Mouse (Mus musculus) spleen, adult 2 months (tissue): ENCODE results near the gene Pcdh7.

Experiments
- CTCF ChIP-seq: fragments of 200-500 bp; IDR thresholded peaks from 2 replicates; pipeline ENCODE4 v1.5.1; 2011; ENCODE audit warnings: mild to moderate bottlenecking, inconsistent platforms; ENCODE audit not compliant: insufficient read depth, insufficient read length, insufficient replicate concordance; ENCODE audit errors: extremely low read depth
- POLR2A ChIP-seq: fragments of 200-500 bp; IDR thresholded peaks from 2 replicates; pipeline ENCODE4 v1.6.1; 2011; ENCODE audit warnings: low read depth, low read length, inconsistent platforms

DNA sequence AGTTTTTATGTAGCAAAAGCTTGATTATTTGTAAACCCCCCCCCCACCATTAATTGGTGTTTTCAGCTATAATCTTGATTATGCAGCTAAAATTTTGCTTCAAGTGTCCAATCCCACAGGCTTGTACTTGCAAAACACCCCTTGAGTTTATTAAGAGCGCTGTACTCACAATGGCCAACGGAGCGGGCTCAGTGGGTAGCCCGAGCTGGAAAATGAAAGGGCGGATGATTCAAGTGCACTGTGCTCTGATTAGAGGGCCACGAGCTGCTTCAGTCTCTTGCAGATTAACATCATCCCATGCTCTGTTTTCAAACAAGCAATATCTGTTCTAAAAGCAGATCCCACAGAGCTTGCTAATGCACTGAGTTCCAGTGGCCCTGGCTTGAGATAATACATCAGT lies 53.4 kb downstream of the Pcdh7 start:
- TF ChIP-seq CTCF: no peak
- no peak for TF ChIP-seq POLR2A
